ENCODE assay signal across 8 mouse cellular contexts in the genomic region with DNA sequence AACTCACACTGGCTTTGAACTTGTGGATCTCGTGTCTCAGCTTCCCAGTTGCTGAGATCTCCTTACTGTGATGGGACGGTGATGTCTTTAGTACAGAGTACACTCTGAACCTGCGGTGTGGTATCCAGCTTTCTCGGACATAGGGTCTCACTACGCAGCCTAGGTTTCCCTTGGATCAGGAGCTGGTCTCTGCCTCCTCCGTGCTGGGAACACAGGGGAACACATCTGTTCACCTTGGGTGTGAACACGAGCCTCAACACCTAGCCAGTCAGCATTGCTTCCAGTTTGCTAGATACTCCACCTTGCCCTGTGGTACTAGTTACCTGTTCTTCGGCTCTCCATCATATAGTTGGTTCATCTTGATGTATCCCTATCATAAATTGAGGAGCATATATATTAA. TPM values are rescaled to one million over a fixed set of nuclear protein-coding genes. Genes with fewer than 3 reads are reported as not detected.
DNase-seq lines count a peak whose midpoint lies in the region; ATAC-seq and TF ChIP-seq lines count a peak whose summit lies in the region.

No protein-coding gene starts in this region.

- H3K4me2 ChIP-seq in intestine, embryonic 16.5 days (ENCODE audit: low read depth, low read length), result peak overlapping the region; percentile 72
- peak overlapping the region; percentile 77 for H3K4me2 ChIP-seq in neural tube, embryonic 12.5 days (replicated peaks)

- H3K36me3 ChIP-seq in forebrain, embryonic 10.5 days (replicated peaks), result peaks cover 15% of the 10 kb centered on the region
- 0 out of 2 replicates have a peak, but pooled peaks cover 2% of the 10 kb centered on the region for H3K36me3 ChIP-seq in intestine, embryonic 16.5 days (ENCODE audit: control insufficient read depth, insufficient read depth, low read length)
- H3K36me3 ChIP-seq in neural tube, embryonic 12.5 days, result peaks cover 4% of the 10 kb centered on the region; the same call in 1 of the 2 replicates

- H3K9me3 ChIP-seq in forebrain, embryonic 10.5 days, result no peaks in the 10 kb centered on the region
- no peaks in the 10 kb centered on the region for H3K9me3 ChIP-seq in intestine, embryonic 16.5 days (ENCODE audit: control insufficient read depth, low read length)
- H3K9me3 ChIP-seq in neural tube, embryonic 12.5 days, result no peaks in the 10 kb centered on the region

- no peak for ATAC-seq in intestine, embryonic 16.5 days
- ATAC-seq in neural tube, embryonic 12.5 days (ENCODE audit: low FRiP score, low read depth), result no peak

- no peak for TF ChIP-seq CTCF in layer of hippocampus, adult 2 months (conservative IDR thresholded peaks at IDR 0.05)

- H3K4me3 ChIP-seq in layer of hippocampus, adult 2 months, result peak overlapping the region; percentile 98; the same call in 1 of the 2 replicates
- H3K4me3 ChIP-seq in forebrain, embryonic 10.5 days, result peak overlapping the region; percentile 79
- H3K4me3 ChIP-seq in intestine, embryonic 16.5 days (ENCODE audit: low read length), result peak overlapping the region; percentile 68
- no peak overlapping the region for H3K4me3 ChIP-seq in neural tube, embryonic 12.5 days

- no peak overlapping the region for H3K27ac ChIP-seq in layer of hippocampus, adult 2 months
- H3K27ac ChIP-seq in forebrain, embryonic 10.5 days, result no peak overlapping the region
- no peak overlapping the region for H3K27ac ChIP-seq in intestine, embryonic 16.5 days (ENCODE audit: low read length)
- H3K27ac ChIP-seq in neural tube, embryonic 12.5 days, result no peak overlapping the region

- peaks cover 10% of the 10 kb centered on the region for H3K4me1 ChIP-seq in forebrain, embryonic 10.5 days
- no peaks in the 10 kb centered on the region for H3K4me1 ChIP-seq in intestine, embryonic 16.5 days (ENCODE audit: control insufficient read depth, insufficient read depth, low read length)
- peaks cover 7% of the 10 kb centered on the region; the same call in 1 of the 2 replicates for H3K4me1 ChIP-seq in neural tube, embryonic 12.5 days

- no peak overlapping the region for H3K9ac ChIP-seq in intestine, embryonic 16.5 days (ENCODE audit: low read depth, low read length)
- no peak overlapping the region for H3K9ac ChIP-seq in neural tube, embryonic 12.5 days

- WGBS in forebrain, embryonic 10.5 days, result 93% methylated on average over 8 of the region's 8 CpGs
- WGBS in intestine, embryonic 16.5 days, result 90% methylated on average over 8 of the region's 8 CpGs
- 92% methylated on average over 8 of the region's 8 CpGs for WGBS in neural tube, embryonic 12.5 days

- no peaks in the 10 kb centered on the region for H3K27me3 ChIP-seq in forebrain, embryonic 10.5 days (ENCODE audit: poor library complexity, severe bottlenecking)
- no peaks in the 10 kb centered on the region for H3K27me3 ChIP-seq in intestine, embryonic 16.5 days (replicated peaks; ENCODE audit: control insufficient read depth, insufficient read depth, low read length)
- no peaks in the 10 kb centered on the region for H3K27me3 ChIP-seq in neural tube, embryonic 12.5 days (replicated peaks)

- DNase-seq in layer of hippocampus, adult 2 months (ENCODE audit: low spot score in 2 of 2), result no peak
- no peak for DNase-seq in layer of hippocampus, adult 9-11 months
- no peak for DNase-seq in forebrain, embryonic 10.5 days (ENCODE audit: extremely low spot score, low spot score)
- no peak for DNase-seq in right cerebral cortex, adult 2 months (ENCODE audit: low spot score in 2 of 2)
- no peak for DNase-seq in kidney, postnatal 25 days
- no peak for DNase-seq in adrenal gland, adult 18-20 months (ENCODE audit: low spot score in 2 of 2)

RNA-seq across cellular contexts. Expression of gene Cbr4, which starts 1.1 kb away (rescaled TPM):
- 10 to 100 TPM; 24.6 to 30.7 TPM for total RNA-seq in layer of hippocampus, adult 2 months (2021)
- polyA plus RNA-seq in forebrain, embryonic 10.5 days (2016; fragmentation: Nextera tagmentation; extraction: Ambion mirVana), result 30.2 and 32.4 TPM in 2 replicates
- 36.7 and 38.7 TPM in 2 replicates for polyA plus RNA-seq in intestine, embryonic 16.5 days (2015; fragmentation: Nextera tagmentation; extraction: Ambion mirVana)
- polyA plus RNA-seq in neural tube, embryonic 12.5 days (2016; fragmentation: Nextera tagmentation; extraction: Ambion mirVana), result 22.2 and 28.8 TPM in 2 replicates
- total RNA-seq in adrenal gland, adult 18-20 months (2021), result 10 to 100 TPM; 41.4 to 61.9 TPM
